Mouse (Mus musculus) large intestine, adult 2 months (tissue): ENCODE measurements around the gene Rtn4rl1. TPM values are rescaled to one million over a fixed set of nuclear protein-coding genes. Genes with fewer than 3 reads are reported as not detected.
A peak's percentile ranks its signal among the peaks of the same experiment; 100 is the strongest.

Experiments used
- DNase-seq: peaks from one replicate; pipeline ENCODE4 v3.0.0-alpha.2; 2012; ENCODE audit warnings: low read depth, low spot score
- WGBS: fragments of 180-500 bp; shearing (Covaris S2); methylation state at CpG from one replicate; pipeline ENCODE4 v1.1.7; 2018; 5-methylcytosine and 5-hydroxymethylcytosine counted together
- polyA plus RNA-seq: library from polyadenylated mRNA; depleted of rRNA; stranded (reverse); fragments of >200 nt; gene quantifications from 2 replicates; pipeline ENCODE4 v1.2.3, GENCODE M21; 2012

Rtn4rl1 gene
- polyA plus RNA-seq, 1 experiment, result 4.1 TPM

- DNase-seq, result no peak
- WGBS, result 89% methylated on average over 9 of the region's 9 CpGs
These were observed 49.2 kb downstream of the Rtn4rl1 start for GRCm38 (mm10) chr11:75242710-75243255.

DNA sequence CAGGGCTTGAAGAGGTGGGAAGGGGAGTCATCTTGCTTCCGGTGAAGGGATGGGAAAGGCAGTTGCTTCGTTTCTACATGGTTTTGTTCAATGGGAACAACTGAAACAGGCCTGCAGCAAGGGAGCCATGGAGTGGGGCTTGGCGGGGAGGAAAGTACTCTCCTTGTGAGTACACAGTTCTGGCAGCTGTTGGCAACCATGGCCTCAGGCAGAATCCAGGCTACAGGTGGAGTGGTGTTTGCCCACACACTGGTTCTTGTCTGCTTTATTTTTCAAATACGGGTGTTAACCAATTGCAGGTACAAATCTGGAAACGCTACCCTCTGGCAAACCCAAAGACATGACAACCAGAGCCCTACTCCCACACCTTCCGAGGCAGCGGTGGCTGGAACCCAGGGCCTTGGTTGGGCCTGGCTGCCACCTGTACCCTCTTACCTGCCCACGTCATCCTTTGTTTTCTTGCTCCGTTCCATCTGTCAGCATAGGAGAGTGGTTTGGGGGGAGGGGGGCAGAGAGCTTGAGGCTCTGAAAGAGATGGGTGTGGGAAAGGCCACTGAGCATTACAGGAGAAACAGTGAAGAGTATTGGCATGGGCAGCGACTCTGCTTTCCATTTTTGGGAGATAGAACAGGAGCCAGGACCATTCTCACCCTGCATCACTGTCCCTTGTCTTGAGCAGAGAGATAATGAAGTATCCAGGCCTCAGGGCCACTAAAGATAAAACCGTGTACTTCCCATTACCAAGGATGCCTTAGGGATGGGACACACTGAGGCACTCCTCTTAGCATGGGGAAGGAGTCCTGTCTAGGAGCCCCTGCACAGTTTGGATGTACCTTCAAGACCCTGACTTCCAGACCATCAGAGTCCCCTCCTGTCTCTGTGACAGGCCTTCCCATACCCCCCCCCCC lies 51.0 kb downstream of the Rtn4rl1 start:
- DNase-seq, result no peak
- WGBS, result 89% methylated on average over 11 of the region's 11 CpGs

GRCm38 (mm10) chr11:75245372-75246330 lies 52.1 kb downstream of the Rtn4rl1 start:
- 57% methylated on average over 16 of the region's 16 CpGs for WGBS
- no peak for DNase-seq

DNA sequence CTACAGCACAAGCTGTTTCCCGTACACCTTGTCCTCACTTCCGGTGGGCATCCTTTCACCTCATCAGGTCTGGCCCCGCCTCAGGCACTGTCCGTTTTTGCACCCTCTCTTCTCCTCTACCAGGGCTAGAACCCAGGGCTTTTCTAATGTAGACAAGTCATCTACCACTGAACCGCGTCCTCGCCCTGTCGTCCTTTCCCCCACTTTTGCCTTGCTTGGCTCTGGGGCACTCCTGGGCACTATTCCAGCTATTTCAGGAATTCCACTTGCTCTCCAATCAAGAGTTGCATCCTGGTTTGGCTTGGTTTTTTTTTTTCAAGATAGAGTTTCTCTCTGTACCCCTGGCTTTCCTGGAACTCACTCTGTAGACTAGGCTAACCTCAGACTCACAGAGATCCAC lies 53.0 kb downstream of the Rtn4rl1 start:
- 43% methylated on average over 8 of the region's 8 CpGs for WGBS
- DNase-seq, result no peak

DNA sequence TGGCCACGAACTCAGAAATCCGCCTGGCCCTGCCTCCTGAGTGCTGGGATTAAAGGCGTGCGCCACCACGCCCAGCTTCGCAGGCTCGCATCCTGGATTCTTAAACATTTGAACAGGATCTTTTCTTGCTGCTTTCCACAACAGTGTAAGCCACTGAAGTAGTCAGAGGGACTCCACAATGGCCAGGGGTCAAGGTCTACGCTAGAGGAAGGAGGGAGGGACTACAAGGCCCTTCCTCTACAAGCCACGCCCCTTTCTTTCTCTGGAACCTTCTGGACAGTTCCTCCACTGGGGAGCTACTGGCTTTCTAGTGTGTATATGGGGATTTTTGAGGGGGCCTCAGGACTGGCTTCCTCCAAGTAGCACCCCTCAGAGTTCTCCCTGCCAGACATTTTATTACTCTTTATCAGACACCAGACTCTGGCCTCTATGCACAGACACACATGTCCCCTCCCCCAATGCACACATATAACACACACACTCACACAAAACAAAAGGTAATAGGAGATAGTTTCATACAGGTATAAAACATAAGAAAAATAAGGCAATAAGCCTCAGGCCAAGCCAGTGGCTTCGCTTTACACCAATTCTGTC lies 53.7 kb downstream of the Rtn4rl1 start:
- 45% methylated on average over 10 of the region's 10 CpGs for WGBS
- peak; percentile 54 for DNase-seq

DNA sequence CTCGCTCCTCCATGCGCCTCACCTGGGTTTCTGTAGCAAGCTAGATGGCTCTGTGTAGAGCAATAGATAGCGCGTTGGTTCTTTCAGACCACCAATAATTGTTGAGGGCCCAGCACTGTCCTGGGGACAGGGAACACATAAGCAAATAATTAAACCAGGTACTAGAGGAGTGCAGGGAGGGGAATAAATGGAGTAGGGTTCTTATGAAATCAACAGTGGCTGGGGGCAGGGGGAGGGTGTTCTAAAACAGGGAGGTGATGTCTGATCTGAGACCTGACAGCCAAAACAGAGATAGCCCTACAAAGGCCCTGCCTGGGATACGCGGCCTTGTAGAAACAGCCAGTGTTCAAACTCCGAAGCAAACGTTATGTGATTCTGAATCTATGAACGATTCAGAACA lies 56.0 kb downstream of the Rtn4rl1 start:
- DNase-seq, result no peak
- whole genome bisulfite sequencing, result 87% methylated on average over 9 of the region's 9 CpGs

GRCm38 (mm10) chr11:75251006-75251512 lies 57.5 kb downstream of the Rtn4rl1 start:
- 72% methylated on average over 4 of the region's 4 CpGs for WGBS
- no peak for DNase-seq

DNA sequence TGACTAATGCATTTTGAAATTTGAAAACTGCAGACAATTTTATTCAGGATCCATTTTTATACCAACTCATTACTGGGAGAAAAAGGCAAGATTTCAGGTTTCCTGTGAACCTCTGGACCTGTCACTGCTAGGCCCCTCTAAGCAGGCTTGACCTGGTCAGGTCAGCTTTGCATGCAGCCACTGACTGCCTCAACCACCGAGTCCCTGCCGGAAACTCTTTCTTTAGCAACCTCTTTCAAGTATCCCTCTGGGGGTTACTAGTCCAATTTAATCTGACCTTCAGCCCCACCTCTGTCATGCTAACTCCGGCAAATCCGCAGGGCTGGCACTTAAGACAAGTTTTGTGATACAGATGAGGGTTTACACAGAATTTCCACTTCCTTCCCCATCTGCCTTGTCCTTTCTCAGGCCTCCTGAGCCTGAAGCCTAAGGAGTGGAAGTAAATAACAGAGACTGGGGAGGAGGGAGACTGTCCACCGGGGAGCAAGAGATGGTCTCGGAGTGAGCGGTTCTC lies 58.0 kb downstream of the Rtn4rl1 start:
- WGBS, result 74% methylated on average over 7 of the region's 7 CpGs
- DNase-seq, result no peak

- DNase-seq, result peak; percentile 44
- 26% methylated on average over 13 of the region's 13 CpGs for WGBS
These were observed 60.8 kb downstream of the Rtn4rl1 start for GRCm38 (mm10) chr11:75254252-75254912.

DNA sequence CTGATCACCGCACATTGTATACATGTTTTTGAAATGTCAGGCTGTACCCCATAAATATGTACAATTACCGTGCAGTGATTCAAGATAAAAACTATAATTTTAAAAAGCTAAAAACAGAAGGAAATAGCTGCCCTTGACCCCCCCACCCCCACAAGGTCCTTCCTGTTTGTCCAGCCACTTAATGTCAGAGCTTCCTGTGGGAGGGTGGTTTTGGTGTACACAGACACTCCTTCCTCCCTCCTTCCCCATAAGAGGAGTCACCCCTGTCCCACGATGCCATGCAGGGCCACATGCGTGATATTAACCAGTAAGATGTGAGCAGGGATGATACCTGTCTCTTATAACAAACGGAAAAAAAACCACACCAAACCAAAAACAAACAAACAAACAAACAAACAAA lies 61.7 kb downstream of the Rtn4rl1 start:
- DNase-seq, result no peak

DNA sequence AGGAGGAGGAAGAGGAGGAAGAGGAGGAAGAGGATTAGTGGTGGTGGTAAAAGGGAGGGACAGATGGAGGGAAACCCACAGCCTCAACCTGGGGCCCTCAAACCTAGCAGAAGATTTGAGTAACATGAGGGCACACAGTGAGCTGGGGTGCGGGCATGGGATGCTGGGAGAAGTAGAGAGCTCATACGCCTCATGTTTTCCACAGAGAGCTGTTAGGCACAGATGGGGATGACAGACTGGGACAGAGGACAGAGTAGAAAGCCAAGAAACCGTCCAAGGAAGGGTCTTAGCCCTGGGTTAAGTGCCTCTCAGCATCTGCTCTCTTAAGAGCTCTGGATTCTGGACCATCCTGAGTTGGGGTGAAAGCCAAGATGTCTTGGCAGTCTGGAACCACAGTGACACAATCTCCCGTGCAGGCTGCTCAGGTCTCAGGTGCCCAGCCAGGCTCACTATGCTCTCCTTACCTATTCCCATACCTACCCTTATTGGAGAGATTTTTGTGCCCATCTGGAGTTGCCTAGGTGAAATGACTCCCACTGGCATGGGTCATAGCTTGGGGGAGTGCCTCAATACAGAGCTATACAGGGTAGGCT lies 63.6 kb downstream of the Rtn4rl1 start:
- DNase-seq, result no peak

More for the DNA sequence above, 61.7 kb downstream of the Rtn4rl1 start:
- 74% methylated on average over 5 of the region's 5 CpGs for WGBS

GRCm38 (mm10) chr11:75259416-75259815 lies 65.8 kb downstream of the Rtn4rl1 start:
- DNase-seq, result no peak

More for the DNA sequence above, 63.6 kb downstream of the Rtn4rl1 start:
- WGBS, result 85% methylated on average over 4 of the region's 4 CpGs

GRCm38 (mm10) chr11:75259996-75260561 lies 66.5 kb downstream of the Rtn4rl1 start:
- 67% methylated on average over 10 of the region's 10 CpGs for WGBS
- no peak for DNase-seq

More at GRCm38 (mm10) chr11:75259416-75259815, 65.8 kb downstream of the Rtn4rl1 start:
- 69% methylated on average over 6 of the region's 6 CpGs for WGBS

GRCm38 (mm10) chr11:75261016-75261415 lies 67.4 kb downstream of the Rtn4rl1 start:
- no peak for DNase-seq
- 82% methylated on average over 2 of the region's 2 CpGs for WGBS

GRCm38 (mm10) chr11:75261730-75262129 lies 68.1 kb downstream of the Rtn4rl1 start:
- WGBS, result 87% methylated on average over 4 of the region's 4 CpGs
- no peak for DNase-seq

DNA sequence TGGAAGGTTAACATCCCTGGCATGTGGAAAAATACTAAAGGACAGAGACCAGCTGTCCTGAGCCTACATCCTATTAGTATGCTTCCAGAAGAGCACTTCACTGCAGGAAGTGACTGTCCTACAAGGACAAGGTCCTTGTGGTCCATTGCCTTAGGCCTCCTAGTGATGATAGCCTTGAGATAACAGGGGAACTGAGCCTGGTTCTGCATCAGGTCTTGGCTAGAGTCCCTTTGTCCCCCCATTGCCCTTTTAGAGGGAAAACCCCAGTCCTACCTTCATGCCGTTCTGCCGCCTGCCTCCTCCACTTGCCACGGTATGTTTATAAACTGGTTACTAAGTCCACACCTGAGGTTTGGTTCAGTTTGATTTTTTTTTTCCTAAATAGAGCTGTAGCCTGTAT lies 68.6 kb downstream of the Rtn4rl1 start:
- DNase-seq, result no peak
- WGBS, result 75% methylated on average over 3 of the region's 3 CpGs

GRCm38 (mm10) chr11:75262791-75263190 lies 69.2 kb downstream of the Rtn4rl1 start:
- 44% methylated on average over 5 of the region's 5 CpGs for WGBS
- DNase-seq, result no peak
